Mouse (Mus musculus) heart, postnatal 0 days (tissue): ENCODE measurements at regions not wholly inside any gene's neighbourhood (a gene's known extent, or its start where the extent isn't known, plus 50 kb on each side); places are given as distances from the start of the nearest gene placed in this dataset.

Experiments used
- ATAC-seq: fragments of 200-750 bp; cut with Nextera tagmentation; 2 replicates; pipeline ENCODE4 v1.8.0; 2017; ENCODE audit warnings: low read depth, moderate number of reproducible peaks, moderate library complexity; ENCODE audit not compliant: insufficient read depth
- DNase-seq: peaks from one replicate; pipeline ENCODE4 v3.0.0-alpha.2; 2016; ENCODE audit warnings: low spot score
- H3K27ac ChIP-seq: fragments of 300-500 bp; sonication (generic); 2 replicates; pipeline ENCODE4 v1.5.1; 2014; ENCODE audit warnings: low read depth, mild to moderate bottlenecking
- H3K27me3 ChIP-seq: fragments of 300-500 bp; sonication (generic); 2 replicates; pipeline ENCODE4 v1.6.1; 2014; ENCODE audit warnings: low read length, mixed read lengths; ENCODE audit not compliant: control insufficient read depth, insufficient read depth
- H3K36me3 ChIP-seq: fragments of 300-500 bp; sonication (generic); replicated peaks from 2 replicates; pipeline ENCODE4 v1.6.1; 2014; ENCODE audit warnings: low read length, mixed read lengths; ENCODE audit not compliant: control insufficient read depth, insufficient read depth
- H3K4me1 ChIP-seq: fragments of 300-500 bp; sonication (generic); 2 replicates; pipeline ENCODE4 v1.6.1; 2014; ENCODE audit warnings: antibody characterized with exemption; ENCODE audit not compliant: control insufficient read depth, insufficient read depth
- H3K4me2 ChIP-seq: fragments of 300-500 bp; sonication (generic); 2 replicates; pipeline ENCODE4 v1.6.1; 2014; ENCODE audit warnings: low read depth, mild to moderate bottlenecking, low read length, moderate library complexity
- H3K4me3 ChIP-seq: fragments of 300-500 bp; sonication (generic); 2 replicates; pipeline ENCODE4 v1.5.1; 2014; ENCODE audit warnings: low read depth, low read length
- H3K9ac ChIP-seq: fragments of 300-500 bp; sonication (generic); replicated peaks from 2 replicates; pipeline ENCODE4 v1.6.1; 2014; ENCODE audit warnings: low read depth, low read length, mixed read lengths
- H3K9me3 ChIP-seq: fragments of 300-500 bp; sonication (generic); replicated peaks from 2 replicates; pipeline ENCODE4 v1.6.1; 2016; ENCODE audit warnings: low read length; ENCODE audit not compliant: control insufficient read depth
- CTCF ChIP-seq: IDR thresholded peaks from 2 replicates; pipeline ENCODE4 v1.5.1; 2016; ENCODE audit warnings: antibody characterized with exemption, control low read depth, low read depth
- EP300 ChIP-seq: IDR thresholded peaks from 2 replicates; pipeline ENCODE4 v1.6.1; 2016; ENCODE audit warnings: antibody characterized with exemption, low read depth
- WGBS: fragments of 180-500 bp; shearing (Covaris S2); extraction: QIAGEN DNeasy Blood & Tissue Kit; methylation state at CpG from one replicate; pipeline ENCODE4 v1.1.7; 2014; 5-methylcytosine and 5-hydroxymethylcytosine counted together

GRCm38 (mm10) chr3:110746273-110746672, 495.5 kb upstream of the Prmt6 start:
- DNase-seq: no peak
- no peak for TF ChIP-seq CTCF
- no peak for TF ChIP-seq EP300

GRCm38 (mm10) chr3:110700122-110700521, 449.3 kb upstream of the Prmt6 start:
- Histone ChIP-seq H3K9me3 (no peaks in the 10 kb centered on the region), H3K36me3 (no peaks in the 10 kb centered on the region), H3K4me1 (no peaks in the 10 kb centered on the region), H3K27me3 (no peaks in the 10 kb centered on the region), H3K4me2 (no peak overlapping the region; the same call in 1 of the 2 replicates), H3K9ac (no peak overlapping the region), H3K4me3 (no peak overlapping the region), H3K27ac (no peak overlapping the region)
- WGBS: 37% methylated on average over 4 of the region's 4 CpGs
- TF ChIP-seq EP300: no peak
- TF ChIP-seq CTCF: no peak
- ATAC-seq (no peak), DNase-seq (peak; percentile 22)

More at GRCm38 (mm10) chr3:110746273-110746672, 495.5 kb upstream of the Prmt6 start:
- 43% methylated on average over 2 of the region's 2 CpGs for WGBS
- no peaks in the 10 kb centered on the region for H3K4me1 ChIP-seq
- H3K4me3 ChIP-seq: no peak overlapping the region
- ATAC-seq: no peak
- no peak overlapping the region for H3K9ac ChIP-seq
- H3K36me3 ChIP-seq: no peaks in the 10 kb centered on the region
- no peaks in the 10 kb centered on the region for H3K9me3 ChIP-seq
- no peak overlapping the region for H3K4me2 ChIP-seq
- H3K27me3 ChIP-seq: no peaks in the 10 kb centered on the region
- H3K27ac ChIP-seq: no peak overlapping the region

GRCm38 (mm10) chr3:110667525-110668005, 416.8 kb upstream of the Prmt6 start:
- WGBS: 30% methylated on average over 7 of the region's 7 CpGs
- H3K9ac ChIP-seq: no peak overlapping the region
- H3K4me2 ChIP-seq: no peak overlapping the region
- no peak for DNase-seq
- no peak for TF ChIP-seq EP300
- no peaks in the 10 kb centered on the region for H3K27me3 ChIP-seq
- no peak overlapping the region for H3K27ac ChIP-seq
- no peaks in the 10 kb centered on the region for H3K9me3 ChIP-seq
- no peak overlapping the region for H3K4me3 ChIP-seq
- no peaks in the 10 kb centered on the region for H3K4me1 ChIP-seq
- ATAC-seq: no peak
- H3K36me3 ChIP-seq: no peaks in the 10 kb centered on the region

- 64% methylated on average over 2 of the region's 2 CpGs for WGBS
- Histone ChIP-seq H3K27me3 (no peaks in the 10 kb centered on the region), H3K4me3 (no peak overlapping the region), H3K36me3 (no peaks in the 10 kb centered on the region), H3K4me1 (no peaks in the 10 kb centered on the region), H3K27ac (no peak overlapping the region), H3K9me3 (no peaks in the 10 kb centered on the region), H3K9ac (no peak overlapping the region), H3K4me2 (no peak overlapping the region)
- DNase-seq (no peak), ATAC-seq (no peak)
- TF ChIP-seq CTCF: no peak
- no peak for TF ChIP-seq EP300
Measured at GRCm38 (mm10) chr3:110666992-110667391, 416.2 kb upstream of the Prmt6 start.

GRCm38 (mm10) chr3:110657495-110658105, 406.8 kb upstream of the Prmt6 start:
- DNase-seq (no peak), ATAC-seq (no peak)
- H3K36me3 ChIP-seq: no peaks in the 10 kb centered on the region
- WGBS: 53% methylated on average over 4 of the region's 4 CpGs
- H3K4me3 ChIP-seq: no peak overlapping the region
- no peak overlapping the region for H3K4me2 ChIP-seq
- H3K4me1 ChIP-seq: no peaks in the 10 kb centered on the region
- H3K9me3 ChIP-seq: no peaks in the 10 kb centered on the region
- H3K27ac ChIP-seq: no peak overlapping the region
- no peak overlapping the region for H3K9ac ChIP-seq
- no peak for TF ChIP-seq CTCF
- no peak for TF ChIP-seq EP300
- H3K27me3 ChIP-seq: no peaks in the 10 kb centered on the region

GRCm38 (mm10) chr3:110626326-110626725, 375.5 kb upstream of the Prmt6 start:
- Histone ChIP-seq H3K36me3 (no peaks in the 10 kb centered on the region), H3K4me3 (no peak overlapping the region), H3K4me1 (no peaks in the 10 kb centered on the region), H3K4me2 (no peak overlapping the region), H3K27me3 (no peaks in the 10 kb centered on the region), H3K27ac (no peak overlapping the region), H3K9me3 (no peaks in the 10 kb centered on the region), H3K9ac (no peak overlapping the region)
- WGBS: 74% methylated on average over 3 of the region's 3 CpGs
- TF ChIP-seq CTCF (no peak), EP300 (no peak)
- no peak for ATAC-seq
- DNase-seq: no peak
